Mouse (Mus musculus): ENCODE measurements around the gene Ackr2. TPM values are rescaled to one million over a fixed set of nuclear protein-coding genes. Genes with fewer than 3 reads are reported as not detected.

Gene Ackr2
- polyA plus RNA-seq, 1 experiment = not detected

DNA sequence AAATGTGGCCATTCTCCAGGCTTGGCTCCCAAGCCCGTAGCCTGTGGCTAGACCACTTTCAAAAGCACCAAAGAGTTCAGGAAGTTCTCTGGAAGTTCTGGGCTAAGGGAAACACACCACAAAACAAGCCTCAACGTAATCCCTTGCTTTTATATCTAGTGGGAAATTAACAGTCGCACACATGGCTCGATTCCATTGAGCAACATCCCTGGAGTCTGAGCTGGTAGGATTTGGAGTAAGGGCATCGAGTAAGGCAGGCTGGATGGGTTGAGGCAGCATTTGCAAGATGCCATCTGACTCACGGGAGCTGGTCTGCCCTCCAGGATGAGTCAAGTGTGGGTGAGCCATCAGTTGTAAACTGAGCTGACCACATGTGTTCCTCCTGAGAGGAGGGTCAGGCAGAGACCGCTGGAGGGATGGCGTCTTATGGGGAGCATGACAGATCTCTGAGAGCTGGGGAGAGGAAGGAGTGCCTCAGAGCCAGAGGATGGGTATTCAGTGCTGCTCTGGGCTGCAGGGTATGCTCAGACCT, 16.1 kb downstream of the Ackr2 start:
- TF ChIP-seq CTCF (IDR thresholded peaks at IDR 0.05; ENCODE audit: control insufficient read depth, insufficient read depth, low read length) (no peak), POLR2A (IDR thresholded peaks at IDR 0.05; ENCODE audit: borderline replicate concordance, control insufficient read depth, low read depth, low read length) (no peak)
- H3K4me3 ChIP-seq (replicated peaks; ENCODE audit: control insufficient read depth, low read depth, low read length) = no peak overlapping the region
- WGBS = 59% methylated on average over 8 of the region's 8 CpGs
- H3K27ac ChIP-seq (ENCODE audit: control insufficient read depth, insufficient read depth, low read depth, low read length, poor library complexity) = no peak overlapping the region
- H3K4me1 ChIP-seq (ENCODE audit: control insufficient read depth, insufficient read depth, low read length) = peaks cover 5% of the 10 kb centered on the region

GRCm38 (mm10) chr9:121915056-121915455, 16.9 kb downstream of the Ackr2 start:
- 71% methylated on average over 10 of the region's 10 CpGs for WGBS
- Histone ChIP-seq H3K4me1 (ENCODE audit: control insufficient read depth, insufficient read depth, low read length) (peaks cover 4% of the 10 kb centered on the region), H3K27ac (ENCODE audit: control insufficient read depth, insufficient read depth, low read depth, low read length, poor library complexity) (no peak overlapping the region), H3K4me3 (replicated peaks; ENCODE audit: control insufficient read depth, low read depth, low read length) (no peak overlapping the region)
- TF ChIP-seq POLR2A (IDR thresholded peaks at IDR 0.05; ENCODE audit: borderline replicate concordance, control insufficient read depth, low read depth, low read length) = no peak
- no peak for TF ChIP-seq CTCF (IDR thresholded peaks at IDR 0.05; ENCODE audit: control insufficient read depth, insufficient read depth, low read length)

DNA sequence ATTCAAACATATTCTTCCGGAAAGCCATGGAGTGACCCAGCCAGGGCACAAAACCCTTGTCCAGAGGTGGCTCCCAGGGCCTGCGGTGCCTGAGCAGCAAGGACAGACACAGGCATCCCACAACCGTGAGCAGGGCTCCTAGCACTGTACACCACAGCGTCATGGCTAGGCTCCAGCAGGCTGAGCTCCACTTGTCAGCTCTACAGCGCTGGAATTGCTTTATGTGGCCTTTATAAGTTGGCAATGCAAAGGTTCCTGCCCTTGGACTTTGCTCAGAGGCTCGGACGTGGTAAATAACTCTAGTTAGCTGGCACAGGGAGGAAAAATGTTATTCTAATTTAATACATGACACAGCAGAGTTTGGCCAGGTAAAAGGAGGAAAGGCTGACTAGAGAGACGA, 17.9 kb downstream of the Ackr2 start, which contains the start of gene Cyp8b1:
Cyp8b1 (minus strand) TSS at position 204 of the 400 bp plus-strand sequence.
- peaks cover 4% of the 10 kb centered on the region for H3K4me1 ChIP-seq (ENCODE audit: control insufficient read depth, insufficient read depth, low read length)
- no peak for TF ChIP-seq POLR2A (IDR thresholded peaks at IDR 0.05; ENCODE audit: borderline replicate concordance, control insufficient read depth, low read depth, low read length)
- no peak for TF ChIP-seq CTCF (IDR thresholded peaks at IDR 0.05; ENCODE audit: control insufficient read depth, insufficient read depth, low read length)
- H3K4me3 ChIP-seq (replicated peaks; ENCODE audit: control insufficient read depth, low read depth, low read length) = no peak within 1 kb of the TSS
- no peak within 1 kb of the TSS; the same call in 1 of the 2 replicates for H3K27ac ChIP-seq (ENCODE audit: control insufficient read depth, insufficient read depth, low read depth, low read length, poor library complexity)
- 75% methylated on average over 8 of the region's 8 CpGs for WGBS

DNA sequence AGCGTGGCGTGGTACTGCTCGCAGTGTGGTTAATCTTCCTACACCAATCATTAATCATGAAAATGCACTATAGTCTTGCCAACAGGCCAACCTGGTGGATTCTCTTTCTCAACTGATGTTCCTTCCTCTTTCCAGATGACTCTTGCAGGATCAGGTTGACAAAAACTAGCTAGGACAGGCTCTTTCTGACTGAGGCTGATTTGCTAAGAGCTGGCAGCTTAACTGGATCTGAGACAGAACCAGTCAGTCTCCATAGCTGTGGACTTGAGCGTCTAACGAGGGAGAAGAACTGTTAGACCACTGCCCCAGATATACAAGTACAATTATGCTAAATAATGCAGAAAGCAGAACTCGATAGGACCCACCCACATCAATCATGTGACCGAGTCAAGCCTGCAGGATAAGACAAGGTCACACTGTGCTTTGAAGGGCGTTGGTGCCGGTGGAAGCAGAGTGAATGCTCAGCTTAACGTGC, 20.9 kb downstream of the Ackr2 start:
- WGBS = 5% methylated on average over 10 of the region's 10 CpGs
- TF ChIP-seq CTCF (IDR thresholded peaks at IDR 0.05; ENCODE audit: control insufficient read depth, insufficient read depth, low read length) = no peak
- no peak for TF ChIP-seq POLR2A (IDR thresholded peaks at IDR 0.05; ENCODE audit: borderline replicate concordance, control insufficient read depth, low read depth, low read length)
- no peak overlapping the region for H3K4me3 ChIP-seq (replicated peaks; ENCODE audit: control insufficient read depth, low read depth, low read length)
- peak overlapping the region; percentile 77; the same call in 1 of the 2 replicates for H3K27ac ChIP-seq (ENCODE audit: control insufficient read depth, insufficient read depth, low read depth, low read length, poor library complexity)
- H3K4me1 ChIP-seq (ENCODE audit: control insufficient read depth, insufficient read depth, low read length) = peaks cover 4% of the 10 kb centered on the region

- no peak overlapping the region for H3K27ac ChIP-seq (ENCODE audit: control insufficient read depth, insufficient read depth, low read depth, low read length, poor library complexity)
- 61% methylated on average over 8 of the region's 8 CpGs for WGBS
- H3K4me3 ChIP-seq (replicated peaks; ENCODE audit: control insufficient read depth, low read depth, low read length) = no peak overlapping the region
- TF ChIP-seq POLR2A (IDR thresholded peaks at IDR 0.05; ENCODE audit: borderline replicate concordance, control insufficient read depth, low read depth, low read length) = no peak
- TF ChIP-seq CTCF (IDR thresholded peaks at IDR 0.05; ENCODE audit: control insufficient read depth, insufficient read depth, low read length) = no peak
- H3K4me1 ChIP-seq (ENCODE audit: control insufficient read depth, insufficient read depth, low read length) = peaks cover 17% of the 10 kb centered on the region
Observed at GRCm38 (mm10) chr9:121923443-121923842, 25.3 kb downstream of the Ackr2 start.

GRCm38 (mm10) chr9:121923906-121924305, 25.8 kb downstream of the Ackr2 start:
- H3K4me1 ChIP-seq (ENCODE audit: control insufficient read depth, insufficient read depth, low read length) = peaks cover 15% of the 10 kb centered on the region
- 77% methylated on average over 5 of the region's 5 CpGs for WGBS
- H3K4me3 ChIP-seq (replicated peaks; ENCODE audit: control insufficient read depth, low read depth, low read length) = no peak overlapping the region
- H3K27ac ChIP-seq (ENCODE audit: control insufficient read depth, insufficient read depth, low read depth, low read length, poor library complexity) = no peak overlapping the region
- TF ChIP-seq CTCF (IDR thresholded peaks at IDR 0.05; ENCODE audit: control insufficient read depth, insufficient read depth, low read length) (no peak), POLR2A (IDR thresholded peaks at IDR 0.05; ENCODE audit: borderline replicate concordance, control insufficient read depth, low read depth, low read length) (no peak)

- H3K27ac ChIP-seq (ENCODE audit: control insufficient read depth, insufficient read depth, low read depth, low read length, poor library complexity) = no peak overlapping the region
- WGBS = 66% methylated on average over 9 of the region's 9 CpGs
- peaks cover 13% of the 10 kb centered on the region; the same call in 1 of the 2 replicates for H3K4me1 ChIP-seq (ENCODE audit: control insufficient read depth, insufficient read depth, low read length)
- no peak overlapping the region for H3K4me3 ChIP-seq (replicated peaks; ENCODE audit: control insufficient read depth, low read depth, low read length)
- TF ChIP-seq CTCF (IDR thresholded peaks at IDR 0.05; ENCODE audit: control insufficient read depth, insufficient read depth, low read length) (no peak), POLR2A (IDR thresholded peaks at IDR 0.05; ENCODE audit: borderline replicate concordance, control insufficient read depth, low read depth, low read length) (no peak)
Observed at GRCm38 (mm10) chr9:121924901-121925560, 26.9 kb downstream of the Ackr2 start.

GRCm38 (mm10) chr9:121925959-121926358, 27.8 kb downstream of the Ackr2 start:
- H3K4me1 ChIP-seq (ENCODE audit: control insufficient read depth, insufficient read depth, low read length) = peaks cover 13% of the 10 kb centered on the region; the same call in 1 of the 2 replicates
- no peak overlapping the region for H3K4me3 ChIP-seq (replicated peaks; ENCODE audit: control insufficient read depth, low read depth, low read length)
- TF ChIP-seq POLR2A (IDR thresholded peaks at IDR 0.05; ENCODE audit: borderline replicate concordance, control insufficient read depth, low read depth, low read length) = no peak
- TF ChIP-seq CTCF (IDR thresholded peaks at IDR 0.05; ENCODE audit: control insufficient read depth, insufficient read depth, low read length) = no peak
- WGBS = 44% methylated on average over 8 of the region's 8 CpGs
- no peak overlapping the region for H3K27ac ChIP-seq (ENCODE audit: control insufficient read depth, insufficient read depth, low read depth, low read length, poor library complexity)

All from bone marrow, adult 2 months (tissue).